Mouse (Mus musculus) forelimb bud, embryonic 11.5 days (tissue): ENCODE results near the gene Ubald1.
A peak's percentile ranks its signal among the peaks of the same experiment; 100 is the strongest.

Experiments
- DNase-seq: peaks from one replicate; pipeline ENCODE4 v3.0.0-alpha.2; 2012; ENCODE audit warnings: low read depth, low spot score

Gene Ubald1

GRCm38 (mm10) chr16:4880136-4880825 is at the start of gene Ubald1:
Gene Ubald1 (minus strand): TSS chr16:4880315.
- peak; percentile 99 for DNase-seq

GRCm38 (mm10) chr16:4928474-4928873 is 48.4 kb upstream of the Ubald1 start:
- DNase-seq: no peak

GRCm38 (mm10) chr16:4927967-4928366 is 47.9 kb upstream of the Ubald1 start:
- DNase-seq: no peak

- no peak for DNase-seq
These were observed 43.9 kb upstream of the Ubald1 start for GRCm38 (mm10) chr16:4923996-4924395.

GRCm38 (mm10) chr16:4922481-4922880 is 42.4 kb upstream of the Ubald1 start:
- DNase-seq: no peak

GRCm38 (mm10) chr16:4920556-4920955 is 40.4 kb upstream of the Ubald1 start:
- no peak for DNase-seq

- no peak for DNase-seq
These were observed 36.5 kb upstream of the Ubald1 start for GRCm38 (mm10) chr16:4916608-4917007.

- DNase-seq: no peak
These were observed 35.8 kb upstream of the Ubald1 start for GRCm38 (mm10) chr16:4915931-4916330.

- DNase-seq: peak; percentile 85
These were observed 33.9 kb upstream of the Ubald1 start for GRCm38 (mm10) chr16:4913783-4914735.

- DNase-seq: no peak
These were observed 33.0 kb upstream of the Ubald1 start for GRCm38 (mm10) chr16:4912907-4913782.

GRCm38 (mm10) chr16:4912074-4912648 is 32.0 kb upstream of the Ubald1 start:
- DNase-seq: no peak

GRCm38 (mm10) chr16:4910758-4911157 is 30.6 kb upstream of the Ubald1 start:
- no peak for DNase-seq

- peak; percentile 26 for DNase-seq
These were observed 29.6 kb upstream of the Ubald1 start for GRCm38 (mm10) chr16:4909745-4910144.

GRCm38 (mm10) chr16:4907972-4908371 is 27.9 kb upstream of the Ubald1 start:
- DNase-seq: no peak

GRCm38 (mm10) chr16:4907386-4907785 is 27.3 kb upstream of the Ubald1 start:
- DNase-seq: no peak

GRCm38 (mm10) chr16:4906559-4906958 is 26.4 kb upstream of the Ubald1 start:
- no peak for DNase-seq

GRCm38 (mm10) chr16:4905591-4905990 is 25.5 kb upstream of the Ubald1 start:
- no peak for DNase-seq

GRCm38 (mm10) chr16:4904878-4905277 is 24.8 kb upstream of the Ubald1 start:
- DNase-seq: no peak

- no peak for DNase-seq
These were observed 23.5 kb upstream of the Ubald1 start for GRCm38 (mm10) chr16:4903491-4904102.

GRCm38 (mm10) chr16:4902390-4902789 is 22.3 kb upstream of the Ubald1 start:
- DNase-seq: no peak

- no peak for DNase-seq
These were observed 21.1 kb upstream of the Ubald1 start for GRCm38 (mm10) chr16:4901167-4901566.
